Mouse (Mus musculus) heart, postnatal 0 days (tissue): ENCODE results near the gene Fcamr. TPM values are rescaled to one million over a fixed set of nuclear protein-coding genes. Genes with fewer than 3 reads are reported as not detected.

Source experiments
- ATAC-seq: fragments of 200-750 bp; cut with Nextera tagmentation; 2 replicates; pipeline ENCODE4 v1.8.0; 2017; ENCODE audit warnings: low read depth, moderate number of reproducible peaks, moderate library complexity; ENCODE audit not compliant: insufficient read depth
- DNase-seq: peaks from one replicate; pipeline ENCODE4 v3.0.0-alpha.2; 2016; ENCODE audit warnings: low spot score
- H3K27ac ChIP-seq: fragments of 300-500 bp; sonication (generic); 2 replicates; pipeline ENCODE4 v1.5.1; 2014; ENCODE audit warnings: low read depth, mild to moderate bottlenecking
- H3K27me3 ChIP-seq: fragments of 300-500 bp; sonication (generic); 2 replicates; pipeline ENCODE4 v1.6.1; 2014; ENCODE audit warnings: low read length, mixed read lengths; ENCODE audit not compliant: control insufficient read depth, insufficient read depth
- H3K36me3 ChIP-seq: fragments of 300-500 bp; sonication (generic); replicated peaks from 2 replicates; pipeline ENCODE4 v1.6.1; 2014; ENCODE audit warnings: low read length, mixed read lengths; ENCODE audit not compliant: control insufficient read depth, insufficient read depth
- H3K4me1 ChIP-seq: fragments of 300-500 bp; sonication (generic); 2 replicates; pipeline ENCODE4 v1.6.1; 2014; ENCODE audit warnings: antibody characterized with exemption; ENCODE audit not compliant: control insufficient read depth, insufficient read depth
- H3K4me2 ChIP-seq: fragments of 300-500 bp; sonication (generic); 2 replicates; pipeline ENCODE4 v1.6.1; 2014; ENCODE audit warnings: low read depth, mild to moderate bottlenecking, low read length, moderate library complexity
- H3K4me3 ChIP-seq: fragments of 300-500 bp; sonication (generic); 2 replicates; pipeline ENCODE4 v1.5.1; 2014; ENCODE audit warnings: low read depth, low read length
- H3K9ac ChIP-seq: fragments of 300-500 bp; sonication (generic); replicated peaks from 2 replicates; pipeline ENCODE4 v1.6.1; 2014; ENCODE audit warnings: low read depth, low read length, mixed read lengths
- H3K9me3 ChIP-seq: fragments of 300-500 bp; sonication (generic); replicated peaks from 2 replicates; pipeline ENCODE4 v1.6.1; 2016; ENCODE audit warnings: low read length; ENCODE audit not compliant: control insufficient read depth
- CTCF ChIP-seq: IDR thresholded peaks from 2 replicates; pipeline ENCODE4 v1.5.1; 2016; ENCODE audit warnings: antibody characterized with exemption, control low read depth, low read depth
- EP300 ChIP-seq: IDR thresholded peaks from 2 replicates; pipeline ENCODE4 v1.6.1; 2016; ENCODE audit warnings: antibody characterized with exemption, low read depth
- WGBS: fragments of 180-500 bp; shearing (Covaris S2); extraction: QIAGEN DNeasy Blood & Tissue Kit; methylation state at CpG from one replicate; pipeline ENCODE4 v1.1.7; 2014; 5-methylcytosine and 5-hydroxymethylcytosine counted together
- polyA plus RNA-seq: library from polyadenylated mRNA; unstranded; fragments of >200 nt; fragmentation: Nextera tagmentation; extraction: Ambion mirVana; gene quantifications from 2 replicates; pipeline ENCODE4 v1.2.1, GENCODE M21; 2015
- total RNA-seq: library from RNA; depleted of rRNA; stranded (reverse); fragments of >200 nt; gene quantifications from 2 replicates; pipeline ENCODE4 v1.2.3, GENCODE M21; 2014; ENCODE audit warnings: low replicate concordance

Gene Fcamr
- total and polyA plus RNA-seq, 2 experiments from 2014 or later = 0.15 to 2.8 TPM

GRCm38 (mm10) chr1:130821911-130822625, 21.4 kb downstream of the Fcamr start:
- no peak for DNase-seq
- Histone ChIP-seq H3K9me3 (no peaks in the 10 kb centered on the region), H3K27me3 (no peaks in the 10 kb centered on the region), H3K36me3 (no peaks in the 10 kb centered on the region), H3K27ac (no peak overlapping the region), H3K4me1 (no peaks in the 10 kb centered on the region), H3K4me2 (no peak overlapping the region), H3K9ac (no peak overlapping the region), H3K4me3 (no peak overlapping the region)
- ATAC-seq = no peak
- TF ChIP-seq CTCF = no peak
- TF ChIP-seq EP300 = no peak
- WGBS = 77% methylated on average over 9 of the region's 9 CpGs

- H3K4me2 ChIP-seq = no peak within 1 kb of the TSS
- H3K27me3 ChIP-seq = no peaks in the 10 kb centered on the region
- H3K9me3 ChIP-seq = no peaks in the 10 kb centered on the region
- H3K9ac ChIP-seq = no peak within 1 kb of the TSS
- no peak for DNase-seq
- no peak within 1 kb of the TSS for H3K4me3 ChIP-seq
- TF ChIP-seq EP300 (no peak), CTCF (no peak)
- no peaks in the 10 kb centered on the region for H3K36me3 ChIP-seq
- 84% methylated on average over 5 of the region's 5 CpGs for WGBS
- H3K4me1 ChIP-seq = 0 out of 2 replicates have a peak, but pooled peaks cover 8% of the 10 kb centered on the region
- no peak for ATAC-seq
- no peak within 1 kb of the TSS for H3K27ac ChIP-seq
Observed at GRCm38 (mm10) chr1:130826448-130826847, 25.7 kb downstream of the Fcamr start, which contains the start of gene Pigr. Gene Pigr, plus strand, starts transcription at chr1:130826684.

GRCm38 (mm10) chr1:130828656-130829055, 28.0 kb downstream of the Fcamr start:
- 65% methylated on average over 4 of the region's 4 CpGs for WGBS
- Histone ChIP-seq H3K36me3 (no peaks in the 10 kb centered on the region), H3K27ac (no peak overlapping the region), H3K9ac (no peak overlapping the region), H3K4me2 (no peak overlapping the region), H3K4me3 (no peak overlapping the region), H3K9me3 (no peaks in the 10 kb centered on the region), H3K4me1 (0 out of 2 replicates have a peak, but pooled peaks cover 8% of the 10 kb centered on the region), H3K27me3 (no peaks in the 10 kb centered on the region)
- no peak for TF ChIP-seq CTCF
- no peak for TF ChIP-seq EP300
- ATAC-seq (no peak), DNase-seq (no peak)

- H3K4me1 ChIP-seq = 0 out of 2 replicates have a peak, but pooled peaks cover 8% of the 10 kb centered on the region
- no peak overlapping the region for H3K27ac ChIP-seq
- TF ChIP-seq CTCF = no peak
- TF ChIP-seq EP300 = no peak
- no peaks in the 10 kb centered on the region for H3K36me3 ChIP-seq
- no peak for ATAC-seq
- H3K9me3 ChIP-seq = no peaks in the 10 kb centered on the region
- H3K4me3 ChIP-seq = no peak overlapping the region
- H3K27me3 ChIP-seq = no peaks in the 10 kb centered on the region
- no peak overlapping the region for H3K4me2 ChIP-seq
- WGBS = 37% methylated on average over 8 of the region's 8 CpGs
- no peak for DNase-seq
- no peak overlapping the region for H3K9ac ChIP-seq
Observed at GRCm38 (mm10) chr1:130829906-130830830, 29.5 kb downstream of the Fcamr start.

GRCm38 (mm10) chr1:130832230-130833149, 31.8 kb downstream of the Fcamr start:
- Histone ChIP-seq H3K9ac (no peak overlapping the region), H3K4me2 (no peak overlapping the region), H3K4me1 (0 out of 2 replicates have a peak, but pooled peaks cover 8% of the 10 kb centered on the region), H3K9me3 (no peaks in the 10 kb centered on the region), H3K36me3 (no peaks in the 10 kb centered on the region), H3K27ac (no peak overlapping the region), H3K4me3 (no peak overlapping the region), H3K27me3 (no peaks in the 10 kb centered on the region)
- TF ChIP-seq EP300 = no peak
- no peak for TF ChIP-seq CTCF
- DNase-seq (no peak), ATAC-seq (no peak)
- WGBS = 73% methylated on average over 5 of the region's 5 CpGs
